Mouse (Mus musculus) liver, postnatal 0 days (tissue): ENCODE measurements around the gene Mroh9.

Source experiments
- CTCF ChIP-seq: sonication (generic); IDR thresholded peaks from 2 replicates; pipeline ENCODE4 v1.5.1; 2016; ENCODE audit warnings: antibody characterized with exemption, low read depth
- EP300 ChIP-seq: IDR thresholded peaks from 2 replicates; pipeline ENCODE4 v1.6.1; 2016; ENCODE audit warnings: antibody characterized with exemption, low read depth, mild to moderate bottlenecking

DNA sequence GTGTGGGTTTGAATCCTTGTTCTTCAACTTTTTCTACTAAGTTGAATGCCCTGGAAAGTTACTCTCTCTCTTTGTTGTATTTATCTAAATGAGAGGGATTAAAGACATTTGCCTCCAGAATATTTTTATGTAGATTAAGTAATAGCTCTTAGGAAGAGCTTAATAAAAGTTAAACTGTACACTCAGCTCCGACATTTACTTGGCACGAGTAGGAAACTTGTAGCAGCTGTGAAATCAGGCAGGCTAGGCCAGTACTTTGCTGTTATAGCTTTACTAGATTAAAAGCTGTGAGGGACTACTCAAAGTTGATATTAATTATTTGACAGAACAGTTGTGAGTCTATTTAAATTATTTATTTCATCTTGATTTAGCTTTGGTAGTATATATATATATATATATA, 82.0 kb downstream of the Mroh9 start:
- TF ChIP-seq CTCF, result no peak
- TF ChIP-seq EP300, result no peak
